Mouse (Mus musculus): ENCODE measurements around the gene Mpig6b.

DNA sequence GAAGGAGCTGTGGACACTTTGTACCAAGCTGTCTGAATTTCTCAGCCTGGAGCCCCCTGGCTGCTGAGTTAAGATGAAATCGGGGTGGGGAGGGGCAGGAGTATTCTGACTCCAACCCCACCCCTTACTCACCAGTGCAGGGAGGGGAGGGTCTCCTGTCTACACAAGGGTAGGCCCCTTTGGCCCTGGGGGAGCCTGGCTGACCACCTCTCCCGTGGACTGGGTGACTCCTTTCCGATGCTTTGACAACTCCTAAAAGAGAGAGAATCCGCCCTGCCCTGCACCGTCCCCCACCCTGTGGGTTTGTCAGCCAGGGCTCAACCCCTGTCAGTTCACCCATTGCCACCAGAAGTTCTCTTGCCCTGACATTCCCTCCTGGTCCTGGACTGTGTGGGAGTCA, 39.8 kb downstream of the Mpig6b start:
- TF ChIP-seq CTCF (IDR thresholded peaks at IDR 0.05; ENCODE audit: low read depth) (no peak), EP300 (IDR thresholded peaks at IDR 0.05; ENCODE audit: low read depth) (no peak)
